Mouse (Mus musculus) megakaryocyte, embryonic 14.5 days (primary cell): ENCODE measurements at regions not wholly inside any gene's neighbourhood (a gene's known extent, or its start where the extent isn't known, plus 50 kb on each side); places are given as distances from the start of the nearest gene placed in this dataset.

ENCODE experiments used
- FLI1 ChIP-seq: IDR thresholded peaks from 2 replicates; pipeline ENCODE4 v1.6.1; 2012; ENCODE audit warnings: low read length, inconsistent platforms, mixed read lengths
- GATA1 ChIP-seq: IDR thresholded peaks from 3 replicates; pipeline ENCODE4 v1.6.1; 2012; ENCODE audit warnings: mixed read lengths, low read length, inconsistent platforms, borderline replicate concordance

- TF ChIP-seq GATA1, result no peak
- no peak for TF ChIP-seq FLI1
Observed at GRCm38 (mm10) chrX:10833681-10834080, 118.9 kb downstream of the Mid1ip1 start.
